Mouse (Mus musculus) left cerebral cortex, adult 2 months (tissue): ENCODE data around the gene Rpp25l. TPM values are rescaled to one million over a fixed set of nuclear protein-coding genes. Genes with fewer than 3 reads are reported as not detected.

Experiments used
- DNase-seq, 2 experiments: peaks; one replicate each; pipeline ENCODE4 v3.0.0; 2021 to 2022; ENCODE audit warnings: low spot score in 2 of 2, mixed read lengths in 1 of 2; ENCODE audit errors: extremely low spot score in 1 of 2
- H3K27ac ChIP-seq: fragments of 200-600 bp; 2 replicates; pipeline ENCODE4 v1.8.1; 2022
- H3K4me3 ChIP-seq: fragments of 200-600 bp; 2 replicates; pipeline ENCODE4 v1.8.1; 2022
- CTCF ChIP-seq: fragments of 200-600 bp; IDR thresholded peaks from 2 replicates; pipeline ENCODE4 v1.8.1; 2022; ENCODE audit warnings: antibody characterized with exemption, mild to moderate bottlenecking, moderate library complexity
- intact Hi-C: fragments of 180-260 bp; cut with DNase I; formaldehyde crosslinking; loops from one replicate; pipeline ENCODE4 v1.15.1; 2025
- total RNA-seq, 2 experiments: library from RNA; stranded (reverse); gene quantifications; 2 replicates each; pipeline ENCODE4 v1.2.3; 2021

Rpp25l gene
- total RNA-seq, 2 experiments from 2014 or later: 27.7 to 30.7 TPM

GRCm38 (mm10) chr4:41731052-41731765 is 17.9 kb upstream of the Rpp25l start, which contains the start of gene Arid3c:
TSS of gene Arid3c (minus strand) at chr4:41731142.
- DNase-seq: no peak
- Histone ChIP-seq H3K27ac (no peak within 1 kb of the TSS), H3K4me3 (peak within 1 kb of the TSS; percentile 35)
- TF ChIP-seq CTCF: no peak
- intact Hi-C loops: no loop called here

- no peak for DNase-seq
- intact Hi-C loops: no loop called here
- H3K4me3 ChIP-seq: no peak overlapping the region
- H3K27ac ChIP-seq: no peak overlapping the region
- TF ChIP-seq CTCF: no peak
Observed at GRCm38 (mm10) chr4:41726826-41727621, 13.7 kb upstream of the Rpp25l start.

- TF ChIP-seq CTCF: no peak
- H3K27ac ChIP-seq: peak within 1 kb of the TSS; percentile 90
- DNase-seq: peak; percentile 87 to 88
- H3K4me3 ChIP-seq: peak within 1 kb of the TSS; percentile 78
- intact Hi-C loops: loop anchor here (1.0 kb wide), 1 partner anchor 14 kb away; no protein-coding TSS in a partner anchor
Observed at GRCm38 (mm10) chr4:41722918-41723351, 9.6 kb upstream of the Rpp25l start, which contains the start of gene Dctn3. TSS of gene Dctn3 (minus strand) at chr4:41723170.

GRCm38 (mm10) chr4:41716834-41717233 is 3.5 kb upstream of the Rpp25l start:
- DNase-seq: no peak
- Histone ChIP-seq H3K4me3 (no peak overlapping the region), H3K27ac (no peak overlapping the region)
- no peak for TF ChIP-seq CTCF
- intact Hi-C loops: no loop called here

GRCm38 (mm10) chr4:41715596-41715995 is 2.3 kb upstream of the Rpp25l start:
- DNase-seq: peak; percentile 52 to 62

GRCm38 (mm10) chr4:41715082-41715481 is 1.7 kb upstream of the Rpp25l start:
- intact Hi-C loops: no loop called here
- Histone ChIP-seq H3K4me3 (no peak overlapping the region), H3K27ac (peak overlapping the region; percentile 3; the same call in 1 of the 2 replicates)
- TF ChIP-seq CTCF: no peak
- no peak for DNase-seq

More at GRCm38 (mm10) chr4:41715596-41715995, 2.3 kb upstream of the Rpp25l start:
- TF ChIP-seq CTCF: peak; percentile 68
- Histone ChIP-seq H3K27ac (no peak overlapping the region), H3K4me3 (no peak overlapping the region)
- intact Hi-C loops: no loop called here

- intact Hi-C loops: loop anchor here (1.0 kb wide), 1 partner anchor 23 kb away; no protein-coding TSS in a partner anchor
- DNase-seq: peak; percentile 68 to 72
- Histone ChIP-seq H3K4me3 (peak overlapping the region; percentile 88), H3K27ac (no peak overlapping the region; the same call in 1 of the 2 replicates)
- peak; percentile 89 for TF ChIP-seq CTCF
Observed at GRCm38 (mm10) chr4:41714276-41714675, 942 bp upstream of the Rpp25l start.

GRCm38 (mm10) chr4:41712421-41713196 is 725 bp downstream of the Rpp25l start:
- peak in 1 of 2 experiments; percentile 32 for DNase-seq
- Histone ChIP-seq H3K4me3 (peak overlapping the region; percentile 88), H3K27ac (peak overlapping the region; percentile 95)
- intact Hi-C loops: no loop called here
- TF ChIP-seq CTCF: no peak

- no peak for DNase-seq
- intact Hi-C loops: no loop called here
- TF ChIP-seq CTCF: no peak
- peak overlapping the region; percentile 25; the same call in 1 of the 2 replicates for H3K27ac ChIP-seq
- H3K4me3 ChIP-seq: peak overlapping the region; percentile 88
Observed at GRCm38 (mm10) chr4:41711705-41712375, 1.5 kb downstream of the Rpp25l start.

GRCm38 (mm10) chr4:41710229-41710628 is 3.1 kb downstream of the Rpp25l start:
- intact Hi-C loops: no loop called here
- no peak for DNase-seq
- Histone ChIP-seq H3K4me3 (no peak overlapping the region), H3K27ac (no peak overlapping the region)
- TF ChIP-seq CTCF: peak; percentile 33
